Mouse (Mus musculus) left cerebral cortex, postnatal 4 days (tissue): ENCODE measurements around the gene Selenov. TPM values are rescaled to one million over a fixed set of nuclear protein-coding genes. Genes with fewer than 3 reads are reported as not detected.
"Not testable (repeated sequence)": the region's sequence is repeated elsewhere in the genome, so short reads cannot be mapped to it uniquely, and the experiment has no call there.

Experiments used
- DNase-seq: peaks from one replicate; pipeline ENCODE4 v3.0.0-alpha.2; 2022
- intact Hi-C: fragments of 180-260 bp; cut with DNase I; formaldehyde crosslinking; loops from one replicate; pipeline ENCODE4 v1.15.1; 2025
- total RNA-seq, 2 experiments: library from RNA; stranded (reverse); gene quantifications; 2 replicates each; pipeline ENCODE4 v1.2.3; 2021

Selenov gene
- total RNA-seq, 2 experiments from 2014 or later, result 1.1 to 1.3 TPM

- peak; percentile 52 for DNase-seq
- intact Hi-C loops, result no loop called here
Observed at GRCm38 (mm10) chr7:28298837-28299625, 8.0 kb upstream of the Selenov start.

- DNase-seq, result peak; percentile 88
- intact Hi-C loops, result no loop called here
Observed at GRCm38 (mm10) chr7:28294481-28294880, 3.5 kb upstream of the Selenov start.

DNA sequence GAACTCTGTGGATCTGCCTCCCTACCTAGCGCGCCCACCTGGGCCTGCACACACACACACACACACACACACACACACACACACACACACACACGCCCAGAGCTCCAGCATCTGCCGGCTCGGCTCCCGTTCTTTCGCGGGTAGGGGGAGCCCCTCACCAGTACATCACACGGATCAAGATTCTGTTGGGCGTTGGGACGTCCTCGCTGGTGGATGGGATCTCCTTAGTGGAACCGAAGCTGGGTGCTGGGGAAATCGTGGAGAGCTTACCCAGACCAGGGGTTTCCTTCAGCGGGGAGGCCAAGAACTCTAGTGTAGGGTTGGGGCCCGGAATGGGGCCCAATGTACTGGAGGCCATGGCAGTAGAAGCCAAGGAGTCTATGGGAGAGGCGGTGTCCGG is 821 bp downstream of the Selenov start:
- intact Hi-C loops, result no loop called here
- peak; percentile 57 for DNase-seq

DNA sequence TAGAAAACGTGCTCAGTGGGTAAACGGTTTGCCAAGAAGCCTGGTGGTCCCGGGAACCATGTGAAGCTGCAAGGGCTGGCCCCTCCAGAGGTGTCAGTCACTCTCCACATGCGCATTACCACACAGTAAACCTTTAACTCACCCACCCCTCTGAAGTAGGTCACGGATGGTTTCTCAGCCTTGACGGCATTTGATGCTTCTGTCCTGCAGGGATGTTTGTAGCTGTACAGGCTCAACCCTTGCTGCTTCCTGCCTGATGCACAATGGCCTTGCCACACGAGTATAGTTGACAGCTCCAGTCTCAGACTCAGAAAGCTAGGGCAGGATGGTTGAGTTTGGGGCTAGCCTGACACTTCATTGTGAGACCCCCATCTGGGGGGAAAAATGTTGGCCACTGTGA is 10.4 kb downstream of the Selenov start:
- DNase-seq, result no peak
- intact Hi-C loops, result no loop called here

DNA sequence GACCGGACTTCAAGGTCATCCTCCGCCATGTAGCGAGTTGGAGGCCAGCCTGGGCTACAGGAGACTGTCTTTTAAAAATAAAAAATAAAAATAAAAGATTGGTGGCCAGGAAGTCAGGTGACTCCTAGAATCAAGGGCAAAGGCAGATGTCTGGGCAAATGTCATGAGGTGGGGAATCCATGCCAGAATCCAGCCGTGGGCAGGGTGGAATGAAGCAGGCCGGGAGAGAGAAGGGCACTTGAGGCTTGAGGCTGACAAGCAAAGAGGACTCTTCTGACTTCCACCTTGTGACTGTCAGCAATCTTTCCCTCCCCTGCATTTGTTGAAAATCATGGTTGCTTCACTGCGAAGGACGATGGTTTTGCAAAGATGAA is 12.7 kb downstream of the Selenov start:
- DNase-seq, result no peak
- intact Hi-C loops, result no loop called here

DNA sequence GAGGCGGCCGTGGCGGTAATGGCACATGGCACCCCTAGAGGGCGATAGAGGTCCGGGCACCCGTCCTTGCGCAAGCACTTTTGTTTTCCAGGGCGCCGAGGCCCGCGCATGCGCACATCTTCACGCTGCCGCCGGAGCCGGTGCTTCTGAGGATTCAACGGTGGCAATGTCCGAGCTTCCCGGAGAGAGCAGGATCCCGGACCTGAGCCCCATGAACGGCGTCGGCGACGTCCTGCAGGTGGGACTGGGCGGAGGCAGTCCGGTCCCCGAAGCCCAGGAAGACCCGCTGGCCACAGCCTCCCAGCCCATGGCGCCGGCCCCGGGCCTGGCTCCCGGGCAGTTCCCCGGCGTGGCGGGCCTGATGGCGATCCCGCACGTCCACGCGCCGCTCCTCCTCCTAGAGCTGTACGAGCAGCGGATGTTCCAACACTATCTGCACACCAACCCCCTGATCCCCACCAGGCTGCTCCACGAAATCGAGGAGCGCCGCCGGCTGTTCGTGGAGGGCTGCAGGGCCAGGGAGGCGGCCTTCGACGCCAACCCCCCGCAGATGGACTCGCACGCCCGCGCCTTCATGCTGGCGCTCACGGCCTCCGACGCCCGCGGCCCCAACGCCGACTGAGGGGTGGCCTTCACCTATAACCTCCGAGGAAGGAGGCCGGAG is 13.2 kb downstream of the Selenov start, which contains the start of gene Eid2b:
Gene Eid2b (plus strand): TSS at position 125 of the 664 bp plus-strand sequence.
- DNase-seq, result peak; percentile 97
- intact Hi-C loops, result no loop called here

DNA sequence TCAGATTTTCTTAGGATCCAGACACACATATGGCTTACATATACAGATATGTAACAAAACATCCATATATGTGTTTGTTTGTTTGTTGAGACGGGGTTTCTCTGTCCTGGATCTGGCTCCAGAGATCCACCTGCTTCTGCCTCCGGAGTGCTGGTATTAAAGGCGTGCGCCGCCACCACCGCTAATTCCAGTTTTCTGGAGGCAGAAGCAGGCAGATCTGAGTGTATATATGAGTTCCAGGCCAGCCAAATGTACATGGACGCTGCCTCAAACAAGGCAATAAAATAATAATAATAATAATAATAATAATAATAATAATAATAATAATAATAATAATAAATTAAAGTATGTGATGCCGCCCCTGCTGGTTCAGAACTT is 13.8 kb downstream of the Selenov start:
- DNase-seq, result no peak
- intact Hi-C loops, result no loop called here

DNA sequence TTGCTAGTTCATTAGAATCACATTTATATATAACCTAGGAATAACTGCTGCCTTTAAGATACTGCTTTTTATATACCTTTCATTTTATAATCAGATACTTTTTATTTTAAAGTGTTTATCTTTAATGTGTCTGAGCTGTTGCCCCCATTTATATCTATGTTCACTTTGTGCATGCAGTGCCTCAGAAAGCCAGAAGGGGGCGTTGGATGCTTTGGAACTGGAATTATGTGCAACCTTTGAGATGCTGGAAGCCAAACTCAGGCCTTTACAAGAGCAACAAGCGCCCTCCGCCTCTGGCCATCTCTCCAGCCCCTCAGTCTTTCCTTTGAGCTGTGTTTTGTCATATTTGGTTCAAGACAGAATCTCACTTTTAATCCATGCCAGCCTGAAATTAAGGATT is 19.2 kb downstream of the Selenov start:
- intact Hi-C loops, result no loop called here

DNA sequence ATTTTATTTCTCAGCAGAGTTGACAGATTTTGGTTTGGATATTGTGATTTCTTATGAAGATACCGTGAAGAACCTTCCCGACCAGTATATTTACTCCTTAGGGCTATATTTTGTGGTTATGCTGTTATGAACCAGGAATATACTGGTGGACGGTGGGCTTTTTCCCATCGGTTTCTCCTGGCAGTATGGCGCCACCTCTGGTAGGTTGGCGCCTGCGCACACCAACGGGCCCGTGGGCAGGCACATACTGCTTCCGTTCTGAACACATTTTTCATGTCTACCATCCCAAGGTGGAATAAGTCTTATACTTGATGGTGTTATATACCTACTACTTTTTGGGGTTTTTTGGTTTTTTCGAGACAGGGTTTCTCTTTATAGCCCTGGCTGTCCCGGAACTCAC is 21.6 kb downstream of the Selenov start:
- intact Hi-C loops, result no loop called here
- DNase-seq, result peak; percentile 18

More for the DNA sequence above, 19.2 kb downstream of the Selenov start:
- no peak for DNase-seq

DNA sequence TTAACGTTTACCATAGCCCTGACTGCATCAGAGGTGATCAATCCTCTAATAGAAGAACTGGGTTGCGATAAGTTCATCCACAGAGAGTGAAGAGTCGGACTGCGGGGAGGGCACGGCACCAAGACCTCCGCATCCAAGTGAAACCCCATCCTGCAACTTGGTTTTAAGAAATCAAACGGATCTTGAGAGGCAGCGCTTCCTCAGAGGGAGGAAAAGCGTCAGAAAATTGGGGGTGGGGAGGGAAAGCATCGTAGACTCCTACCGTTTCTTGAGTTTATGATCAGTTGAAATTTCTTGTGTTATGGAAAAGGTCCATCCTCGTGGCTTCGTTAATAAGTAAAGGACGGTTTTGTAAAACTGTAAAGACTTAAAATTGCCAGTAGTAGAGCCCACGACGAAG is 22.4 kb downstream of the Selenov start:
- no peak for DNase-seq
- intact Hi-C loops, result no loop called here

DNA sequence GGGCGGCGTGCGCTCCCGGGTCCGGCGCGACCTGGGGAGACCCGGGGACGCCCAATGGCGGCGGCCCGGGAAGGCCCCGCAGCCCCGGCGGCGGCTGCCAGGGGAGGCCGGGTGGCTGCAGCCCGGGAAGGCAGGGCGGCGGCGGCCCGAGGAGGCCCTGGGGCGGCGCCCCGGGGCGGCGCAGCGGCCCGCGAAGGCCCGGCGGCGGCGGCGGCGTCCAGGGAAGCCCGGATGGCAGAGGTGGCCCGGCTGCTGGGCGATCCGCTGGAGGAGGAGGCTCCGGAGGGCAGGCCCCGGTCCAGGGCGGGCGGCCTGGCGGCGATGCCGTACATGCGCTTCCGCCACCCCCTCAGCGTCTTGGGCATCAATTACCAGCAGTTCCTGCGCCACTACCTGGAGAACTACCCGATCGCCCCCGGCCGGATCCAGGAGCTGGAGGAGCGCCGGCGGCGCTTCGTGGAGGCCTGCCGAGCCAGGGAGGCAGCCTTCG is 22.9 kb downstream of the Selenov start:
- peak; percentile 59 for DNase-seq
- intact Hi-C loops, result no loop called here

DNA sequence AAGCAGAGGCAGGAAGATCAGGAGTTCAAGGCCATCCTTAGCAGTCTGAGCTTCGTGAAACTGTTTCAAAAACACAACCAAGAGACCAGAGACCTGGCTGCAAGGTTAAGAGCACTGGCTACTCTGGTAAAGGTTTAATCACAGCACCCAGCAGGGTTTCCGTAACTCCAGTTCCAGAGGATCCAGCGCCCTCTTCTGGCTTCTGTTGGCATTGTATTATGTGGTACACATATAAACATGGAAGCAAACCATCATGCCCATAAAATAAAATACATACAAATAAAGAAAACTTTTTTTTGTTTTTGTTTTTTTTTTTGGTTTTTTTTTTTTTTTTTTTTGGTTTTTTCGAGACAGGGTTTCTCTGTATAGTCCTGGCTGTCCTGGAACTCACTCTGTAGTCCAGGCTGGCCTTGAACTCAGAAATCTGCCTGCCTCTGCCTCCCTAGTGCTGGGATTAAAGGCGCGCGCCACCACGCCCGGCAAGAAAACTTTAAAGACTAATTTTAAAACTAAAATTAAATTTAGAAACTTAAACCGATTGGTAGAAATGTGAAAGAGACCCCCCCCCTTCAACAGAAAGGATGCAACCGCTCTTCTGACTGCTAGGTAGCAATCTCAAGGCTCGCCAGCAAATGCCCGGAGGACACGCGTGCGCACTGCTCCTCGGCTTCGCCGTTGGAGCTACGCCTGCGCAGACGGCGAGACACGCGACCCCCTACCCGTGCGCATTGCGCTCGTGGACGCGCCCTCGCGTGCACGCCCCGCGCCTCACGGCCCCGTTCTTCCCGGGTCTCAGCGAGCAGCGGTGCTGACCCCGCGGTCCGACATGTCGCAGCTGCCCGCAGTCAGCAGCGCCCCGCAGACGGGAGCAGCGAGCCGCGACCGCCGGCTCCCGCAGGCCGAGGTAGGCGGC is 23.6 kb downstream of the Selenov start, which contains the start of gene Eid2:
Gene Eid2 (plus strand): TSS at position 753 of the 913 bp plus-strand sequence.
- intact Hi-C loops, result no loop called here
- DNase-seq, result peak; percentile 95

DNA sequence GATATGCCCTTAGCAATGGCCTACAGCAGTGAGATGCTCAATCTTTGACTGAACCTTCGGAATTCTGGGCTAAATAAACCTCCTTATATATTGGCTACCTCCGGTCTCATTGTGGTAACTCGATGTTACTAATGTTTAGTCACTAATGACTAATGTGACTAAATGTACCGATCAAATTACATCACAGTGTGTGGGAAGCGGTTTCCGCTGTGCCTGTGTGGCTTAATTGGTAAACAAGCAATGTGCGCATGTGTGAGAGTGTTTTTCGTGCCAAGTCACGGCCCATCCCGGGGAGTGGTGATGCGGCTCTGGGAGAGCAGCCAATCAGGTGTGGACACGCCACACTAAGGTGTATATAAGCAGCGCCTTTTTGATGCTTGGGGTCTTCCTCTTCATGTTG is 25.6 kb downstream of the Selenov start:
- no peak for DNase-seq
- intact Hi-C loops, result no loop called here

GRCm38 (mm10) chr7:28263786-28264185 is 27.2 kb downstream of the Selenov start:
- peak; percentile 46 for DNase-seq
- intact Hi-C loops, result no loop called here

DNA sequence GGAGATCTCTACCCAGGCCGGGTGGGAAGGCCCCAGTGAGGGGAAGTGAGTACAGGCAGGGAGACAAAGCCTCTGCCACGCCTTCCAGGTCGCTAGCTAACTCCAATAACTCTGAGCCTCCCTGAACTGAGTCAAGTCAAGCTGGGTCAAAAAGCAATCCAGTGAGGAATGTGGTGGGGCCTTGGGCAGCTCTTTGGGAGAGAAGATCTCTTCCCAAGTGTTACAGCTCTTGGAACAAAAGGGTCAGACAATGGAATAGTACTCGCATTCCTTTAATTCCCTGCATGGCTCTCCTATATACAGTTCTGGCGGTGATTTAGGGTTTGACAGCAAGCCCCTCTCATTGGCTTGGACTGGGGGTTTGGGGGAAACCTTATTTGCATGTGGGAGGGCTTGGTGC is 28.1 kb downstream of the Selenov start:
- DNase-seq, result no peak
- intact Hi-C loops, result no loop called here

DNA sequence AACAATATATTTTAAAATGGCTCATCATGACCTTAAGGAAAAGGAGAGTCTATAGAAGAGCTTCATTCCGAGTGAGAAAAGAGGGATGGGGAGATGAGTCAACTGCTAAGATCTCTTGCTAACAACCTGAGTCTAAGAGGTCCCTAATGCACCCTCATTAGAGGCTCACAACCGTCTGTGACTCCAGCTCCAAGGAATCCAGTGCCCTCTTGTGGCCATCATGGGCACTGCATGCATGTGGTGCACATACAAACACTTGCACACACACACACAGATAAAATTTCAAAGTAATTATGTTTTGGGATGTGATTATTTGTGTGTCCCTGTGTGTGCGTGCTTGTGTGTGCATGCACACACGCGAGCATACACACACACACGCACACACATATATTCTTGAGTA is 35.5 kb downstream of the Selenov start:
- intact Hi-C loops, result no loop called here
- no peak for DNase-seq

GRCm38 (mm10) chr7:28254591-28254990 is 36.4 kb downstream of the Selenov start:
- intact Hi-C loops, result no loop called here
- no peak for DNase-seq

DNA sequence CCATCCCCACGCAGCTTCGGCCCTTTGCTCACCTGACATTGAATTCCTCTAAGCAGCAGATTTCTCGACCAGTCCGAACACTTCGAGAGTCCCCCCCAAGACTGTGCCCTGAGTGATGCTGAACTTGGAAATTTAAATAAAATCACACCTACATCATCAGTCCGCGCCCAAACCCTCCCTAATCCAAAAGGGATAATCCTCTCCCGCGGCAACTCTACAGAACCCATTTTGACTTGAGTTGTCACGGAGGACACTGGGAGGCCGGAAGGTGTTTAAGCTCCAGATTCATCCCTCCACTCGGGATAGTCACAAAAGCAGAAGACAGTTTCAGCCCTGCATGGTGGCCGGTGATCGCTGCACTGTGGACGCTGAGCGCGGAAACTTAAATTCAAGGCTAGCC is 39.0 kb downstream of the Selenov start:
- intact Hi-C loops, result no loop called here
- DNase-seq, result no peak

GRCm38 (mm10) chr7:28248957-28249356 is 42.0 kb downstream of the Selenov start:
- intact Hi-C loops, result no loop called here

GRCm38 (mm10) chr7:28243943-28244342 is 47.0 kb downstream of the Selenov start:
- DNase-seq, intact Hi-C loops: not testable (repeated sequence)

More at GRCm38 (mm10) chr7:28248957-28249356, 42.0 kb downstream of the Selenov start:
- no peak for DNase-seq
